Mouse (Mus musculus): ENCODE measurements around the gene Mettl17. TPM values are rescaled to one million over a fixed set of nuclear protein-coding genes. Genes with fewer than 3 reads are reported as not detected.
"Not testable (repeated sequence)": the region's sequence is repeated elsewhere in the genome, so short reads cannot be mapped to it uniquely, and the experiment has no call there.

Gene Mettl17
- total and polyA plus RNA-seq, 2 experiments from 2014 or later, result 47.4 to 54.5 TPM

DNA sequence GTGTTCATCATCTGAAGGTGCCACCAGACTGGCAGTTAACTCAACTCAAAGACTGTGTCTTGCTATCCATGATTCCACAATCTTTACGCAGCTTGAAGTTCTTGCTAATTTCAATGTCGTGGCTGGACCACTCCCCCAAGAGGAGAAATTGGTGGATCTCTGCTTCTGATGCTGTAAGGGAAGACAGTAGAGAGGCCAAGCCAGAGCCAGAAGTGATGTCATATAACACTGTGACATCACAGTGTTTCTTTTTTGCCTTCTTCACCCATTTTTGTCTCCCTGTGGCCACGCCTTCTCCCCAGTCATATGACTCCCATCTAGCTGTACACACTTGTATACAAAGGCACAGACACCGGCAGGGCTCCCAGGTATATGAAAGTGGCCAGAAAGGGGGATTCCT, 33.5 kb downstream of the Mettl17 start, which contains the start of gene Tppp2:
Gene Tppp2, plus strand, starts transcription at position 301 of the 400 bp plus-strand sequence.
- no peak within 1 kb of the TSS for H3K27ac ChIP-seq (ENCODE audit: low read depth, low read length)
- no peaks in the 10 kb centered on the region for H3K27me3 ChIP-seq (ENCODE audit: insufficient read depth, low read length)
- WGBS, result 90% methylated on average over 4 of the region's 4 CpGs
- H3K4me2 ChIP-seq (ENCODE audit: low read depth), result no peak within 1 kb of the TSS
- DNase-seq (no peak), ATAC-seq (no peak)
- H3K9ac ChIP-seq, result no peak within 1 kb of the TSS
- no peaks in the 10 kb centered on the region for H3K9me3 ChIP-seq (ENCODE audit: low read length)
- no peak within 1 kb of the TSS for H3K4me3 ChIP-seq (ENCODE audit: low read depth, low read length)
- no peak for TF ChIP-seq CTCF (IDR thresholded peaks at IDR 0.05; ENCODE audit: low read depth)
- H3K4me1 ChIP-seq (ENCODE audit: insufficient read depth), result no peaks in the 10 kb centered on the region; the same call in 1 of the 2 replicates
- H3K36me3 ChIP-seq (ENCODE audit: insufficient read depth), result no peaks in the 10 kb centered on the region

DNA sequence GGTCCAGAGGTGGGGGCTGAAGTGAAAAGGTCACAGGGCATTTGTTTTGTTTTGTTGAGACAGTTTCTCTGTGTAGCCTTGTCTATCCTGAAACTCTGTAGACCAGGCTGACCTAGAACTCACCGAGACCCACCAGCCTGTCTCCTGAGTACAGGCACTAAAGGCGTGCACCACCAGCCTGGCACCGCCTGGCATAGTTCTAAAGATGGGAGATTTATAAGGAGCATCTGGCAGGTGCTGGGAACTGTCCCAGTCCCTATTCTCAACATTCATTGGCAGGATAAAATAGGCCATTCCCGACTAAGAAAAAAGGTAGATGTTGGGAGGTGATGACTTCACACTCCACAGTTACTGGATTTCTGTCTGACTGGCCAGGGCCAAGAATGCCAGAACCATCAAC, 34.3 kb downstream of the Mettl17 start:
- DNase-seq (no peak), ATAC-seq (no peak)
- 78% methylated on average over 4 of the region's 4 CpGs for WGBS
- Histone ChIP-seq H3K27me3 (ENCODE audit: insufficient read depth, low read length) (no peaks in the 10 kb centered on the region), H3K9me3 (ENCODE audit: low read length) (no peaks in the 10 kb centered on the region), H3K27ac (ENCODE audit: low read depth, low read length) (no peak overlapping the region), H3K36me3 (ENCODE audit: insufficient read depth) (no peaks in the 10 kb centered on the region), H3K4me2 (ENCODE audit: low read depth) (no peak overlapping the region), H3K4me3 (ENCODE audit: low read depth, low read length) (no peak overlapping the region), H3K4me1 (ENCODE audit: insufficient read depth) (no peaks in the 10 kb centered on the region; the same call in 1 of the 2 replicates), H3K9ac (no peak overlapping the region)
- TF ChIP-seq CTCF (IDR thresholded peaks at IDR 0.05; ENCODE audit: low read depth), result no peak

DNA sequence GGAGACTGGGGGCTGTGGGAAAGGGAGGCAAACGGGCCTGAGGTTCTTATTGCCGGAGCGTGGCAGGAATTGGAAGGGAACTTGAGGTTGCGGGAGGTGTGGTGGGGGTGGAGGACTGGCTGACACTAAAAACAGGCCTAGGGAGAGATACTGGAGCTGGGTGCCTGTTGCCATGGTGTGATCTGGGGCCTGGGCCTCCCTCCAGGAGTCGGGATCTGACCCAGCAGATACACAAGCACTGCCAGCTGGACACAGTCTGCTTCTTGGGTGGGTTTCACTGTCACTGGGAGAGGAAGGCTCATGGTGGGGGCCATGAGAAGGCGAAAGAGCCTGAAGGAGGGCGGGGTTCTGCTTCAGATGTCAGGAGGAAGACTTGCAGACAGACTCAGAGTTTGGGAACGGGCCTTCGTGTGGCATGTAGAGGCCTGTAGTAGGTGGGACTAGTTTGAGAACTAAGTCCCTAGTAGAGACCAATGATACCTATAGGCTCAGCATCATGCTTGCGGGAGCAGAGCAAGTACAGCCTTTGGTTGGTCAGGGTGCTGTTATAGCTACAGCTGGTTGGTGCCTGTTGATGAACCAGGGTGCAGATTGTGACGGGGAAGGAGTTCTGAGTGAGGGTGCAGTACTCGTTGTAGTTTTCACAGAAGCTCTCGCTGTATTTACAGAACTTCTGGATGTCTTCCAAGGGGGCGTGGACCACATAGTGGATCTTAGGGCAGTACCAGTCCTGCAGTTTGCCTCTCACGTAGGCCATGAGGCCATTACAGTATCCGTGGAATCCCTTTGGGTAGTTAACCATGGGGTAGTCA, 37.3 kb downstream of the Mettl17 start:
- ATAC-seq, result peak; percentile 84
- Histone ChIP-seq H3K4me3 (ENCODE audit: low read depth, low read length) (no peak overlapping the region), H3K27me3 (ENCODE audit: insufficient read depth, low read length) (no peaks in the 10 kb centered on the region), H3K4me2 (ENCODE audit: low read depth) (no peak overlapping the region), H3K9ac (no peak overlapping the region), H3K4me1 (ENCODE audit: insufficient read depth) (no peaks in the 10 kb centered on the region), H3K27ac (ENCODE audit: low read depth, low read length) (peak overlapping the region; percentile 5; the same call in 1 of the 2 replicates), H3K36me3 (ENCODE audit: insufficient read depth) (no peaks in the 10 kb centered on the region), H3K9me3 (ENCODE audit: low read length) (no peaks in the 10 kb centered on the region)
- no peak for TF ChIP-seq CTCF (IDR thresholded peaks at IDR 0.05; ENCODE audit: low read depth)
- 58% methylated on average over 16 of the region's 16 CpGs for WGBS
- DNase-seq, result peak; percentile 57

DNA sequence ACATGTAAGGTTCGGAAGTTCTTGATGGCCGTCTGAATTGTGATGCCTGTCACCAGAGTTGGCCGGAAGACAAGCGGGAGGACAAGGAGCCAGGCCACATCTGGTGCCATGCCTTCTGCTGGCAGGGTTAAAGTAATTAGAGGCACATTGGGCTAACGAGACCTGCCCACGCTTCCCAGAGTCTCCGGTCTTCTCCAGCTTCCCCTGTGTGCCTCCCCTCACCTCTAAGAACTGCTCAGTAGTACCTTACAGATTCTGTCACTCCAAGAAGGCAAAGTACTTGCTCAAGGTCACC, 37.9 kb downstream of the Mettl17 start, which contains the start of gene Rnase13:
Gene Rnase13, minus strand, starts transcription at position 203 of the 295 bp plus-strand sequence.
- no peak within 1 kb of the TSS for H3K4me2 ChIP-seq (ENCODE audit: low read depth)
- no peak within 1 kb of the TSS for H3K4me3 ChIP-seq (ENCODE audit: low read depth, low read length)
- TF ChIP-seq CTCF (IDR thresholded peaks at IDR 0.05; ENCODE audit: low read depth), result no peak
- no peaks in the 10 kb centered on the region for H3K4me1 ChIP-seq (ENCODE audit: insufficient read depth)
- no peaks in the 10 kb centered on the region for H3K36me3 ChIP-seq (ENCODE audit: insufficient read depth)
- H3K9ac ChIP-seq, result no peak within 1 kb of the TSS
- no peak for DNase-seq
- H3K9me3 ChIP-seq (ENCODE audit: low read length), result no peaks in the 10 kb centered on the region
- H3K27me3 ChIP-seq (ENCODE audit: insufficient read depth, low read length), result no peaks in the 10 kb centered on the region
- ATAC-seq, result no peak
- peak within 1 kb of the TSS; percentile 5; the same call in 1 of the 2 replicates for H3K27ac ChIP-seq (ENCODE audit: low read depth, low read length)
- WGBS, result 57% methylated on average over 7 of the region's 7 CpGs

DNA sequence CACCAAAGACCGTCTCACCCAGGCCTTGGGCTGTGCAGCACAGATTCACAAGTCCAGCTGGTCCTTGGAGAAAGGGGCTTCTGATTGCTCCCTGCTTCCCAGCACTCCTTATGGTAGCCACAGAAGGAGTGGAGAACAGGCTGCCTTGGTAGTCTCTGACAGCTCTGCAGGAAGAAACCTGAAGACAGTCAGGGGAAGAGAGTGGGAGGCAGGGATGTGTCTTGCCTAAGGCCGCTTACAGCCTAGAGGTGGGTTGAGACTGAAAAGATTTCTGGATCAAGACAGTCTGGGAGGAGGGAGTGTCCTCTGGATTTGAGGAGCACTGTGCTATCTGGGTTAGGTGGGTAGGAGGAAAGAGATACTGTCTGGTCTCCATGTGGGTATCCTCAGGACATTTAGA, 38.3 kb downstream of the Mettl17 start:
- H3K4me3 ChIP-seq (ENCODE audit: low read depth, low read length), result no peak overlapping the region
- H3K9ac ChIP-seq, result no peak overlapping the region
- no peaks in the 10 kb centered on the region for H3K36me3 ChIP-seq (ENCODE audit: insufficient read depth)
- H3K27ac ChIP-seq (ENCODE audit: low read depth, low read length), result no peak overlapping the region
- WGBS, result 81% methylated on average over 2 of the region's 2 CpGs
- no peak for DNase-seq
- no peak overlapping the region for H3K4me2 ChIP-seq (ENCODE audit: low read depth)
- no peak for TF ChIP-seq CTCF (IDR thresholded peaks at IDR 0.05; ENCODE audit: low read depth)
- no peak for ATAC-seq
- H3K4me1 ChIP-seq (ENCODE audit: insufficient read depth), result no peaks in the 10 kb centered on the region
- no peaks in the 10 kb centered on the region for H3K9me3 ChIP-seq (ENCODE audit: low read length)
- H3K27me3 ChIP-seq (ENCODE audit: insufficient read depth, low read length), result no peaks in the 10 kb centered on the region

DNA sequence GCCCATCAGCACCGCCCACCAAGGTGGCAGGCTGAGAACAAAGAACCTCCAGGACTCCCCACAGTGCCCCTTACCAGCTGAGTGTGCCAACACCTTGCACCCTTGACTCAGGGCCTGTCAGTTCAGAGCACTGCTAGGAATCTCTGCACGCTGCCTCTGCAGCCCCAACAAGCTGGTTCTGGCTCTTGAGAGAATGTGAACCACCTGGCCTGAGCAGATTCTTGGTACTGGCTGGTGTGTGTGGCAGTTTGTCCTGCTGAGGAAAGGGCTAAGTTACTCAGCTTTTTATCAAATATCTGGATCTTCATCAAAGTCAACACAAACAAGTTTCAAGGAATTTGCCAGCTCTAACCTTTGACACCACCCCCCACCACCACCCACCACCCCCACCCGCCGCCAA, 38.9 kb downstream of the Mettl17 start:
- H3K36me3 ChIP-seq (ENCODE audit: insufficient read depth), result no peaks in the 10 kb centered on the region
- H3K9ac ChIP-seq, result no peak overlapping the region
- no peak overlapping the region for H3K4me3 ChIP-seq (ENCODE audit: low read depth, low read length)
- DNase-seq (no peak), ATAC-seq (no peak)
- no peaks in the 10 kb centered on the region for H3K9me3 ChIP-seq (ENCODE audit: low read length)
- WGBS, result 85% methylated on average over 4 of the region's 4 CpGs
- TF ChIP-seq CTCF (IDR thresholded peaks at IDR 0.05; ENCODE audit: low read depth), result no peak
- H3K4me2 ChIP-seq (ENCODE audit: low read depth), result no peak overlapping the region
- H3K27me3 ChIP-seq (ENCODE audit: insufficient read depth, low read length), result no peaks in the 10 kb centered on the region
- no peak overlapping the region for H3K27ac ChIP-seq (ENCODE audit: low read depth, low read length)
- H3K4me1 ChIP-seq (ENCODE audit: insufficient read depth), result no peaks in the 10 kb centered on the region

DNA sequence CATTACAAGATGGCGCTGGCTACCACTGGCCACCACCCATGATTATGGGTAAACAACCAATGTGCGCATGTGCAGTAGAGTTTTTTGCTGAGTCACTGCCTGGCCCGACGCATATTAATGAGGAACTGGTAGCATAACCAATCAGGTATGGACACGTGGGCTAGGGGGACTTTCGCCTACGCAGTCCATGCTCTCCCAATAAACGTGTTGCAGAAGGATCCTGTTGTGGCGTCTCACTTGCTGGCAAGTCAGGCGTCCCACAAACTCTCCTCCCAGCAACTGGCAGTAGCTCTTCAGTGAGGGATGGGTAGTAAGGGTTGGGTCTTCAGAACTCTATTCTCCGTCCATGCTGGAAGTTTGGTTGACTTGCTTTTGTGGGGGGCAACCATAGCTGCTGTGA, 42.3 kb downstream of the Mettl17 start:
- H3K27me3 ChIP-seq (ENCODE audit: insufficient read depth, low read length); DNase-seq; H3K27ac ChIP-seq (ENCODE audit: low read depth, low read length); H3K4me1 ChIP-seq (ENCODE audit: insufficient read depth); H3K4me3 ChIP-seq (ENCODE audit: low read depth, low read length); H3K36me3 ChIP-seq (ENCODE audit: insufficient read depth); ATAC-seq; H3K4me2 ChIP-seq (ENCODE audit: low read depth); H3K9ac ChIP-seq; H3K9me3 ChIP-seq (ENCODE audit: low read length): not testable (repeated sequence)
- WGBS, result 93% methylated on average over 11 of the region's 11 CpGs

Measured in forebrain, postnatal 0 days (tissue).